Mouse (Mus musculus) thymus, postnatal 0 days (tissue): ENCODE measurements around the gene Wsb2. TPM values are rescaled to one million over a fixed set of nuclear protein-coding genes. Genes with fewer than 3 reads are reported as not detected.
"Not testable (repeated sequence)": the region's sequence is repeated elsewhere in the genome, so short reads cannot be mapped to it uniquely, and the experiment has no call there.

ENCODE experiments used
- DNase-seq: peaks from one replicate; pipeline ENCODE4 v3.0.0-alpha.2; 2015; ENCODE audit warnings: low spot score
- polyA plus RNA-seq: library from polyadenylated mRNA; unstranded; fragments of >200 nt; fragmentation: Nextera tagmentation; extraction: Ambion mirVana; gene quantifications from 2 replicates; pipeline ENCODE4 v1.2.1, GENCODE M21; 2015

Wsb2 gene
- polyA plus RNA-seq, 1 experiment from 2014 or later: 59.8 TPM

- no peak for DNase-seq
Measured at GRCm38 (mm10) chr5:117383198-117383597, 26.1 kb downstream of the Wsb2 start.

DNA sequence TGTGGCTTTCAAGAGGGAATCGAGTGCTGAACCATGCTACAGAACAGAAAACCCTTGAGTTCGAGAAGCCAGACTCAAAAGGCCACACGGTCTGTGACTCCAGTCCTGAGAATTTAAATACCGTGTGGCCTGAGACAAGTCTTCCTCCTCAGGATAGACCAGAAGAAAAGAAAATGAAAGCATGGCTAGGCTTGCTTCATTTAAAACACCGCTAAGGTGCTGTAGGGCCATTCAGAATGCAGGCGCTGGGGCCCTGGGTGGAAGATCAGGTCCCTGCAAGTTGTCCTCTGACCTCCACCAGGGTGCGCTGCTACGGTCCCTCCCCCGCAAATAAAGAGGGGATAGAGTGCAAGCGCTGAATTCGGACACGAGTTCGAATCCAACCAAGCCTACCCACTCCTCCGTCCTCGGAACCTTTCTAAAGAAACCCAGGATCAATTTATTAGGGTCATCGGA is 31.2 kb downstream of the Wsb2 start:
- peak; percentile 71 for DNase-seq

GRCm38 (mm10) chr5:117388877-117389276 is 31.8 kb downstream of the Wsb2 start, which contains the start of gene Rfc5:
Gene Rfc5 (minus strand): TSS chr5:117389047.
- peak; percentile 96 for DNase-seq

GRCm38 (mm10) chr5:117390895-117391294 is 33.8 kb downstream of the Wsb2 start:
- DNase-seq: no peak

DNA sequence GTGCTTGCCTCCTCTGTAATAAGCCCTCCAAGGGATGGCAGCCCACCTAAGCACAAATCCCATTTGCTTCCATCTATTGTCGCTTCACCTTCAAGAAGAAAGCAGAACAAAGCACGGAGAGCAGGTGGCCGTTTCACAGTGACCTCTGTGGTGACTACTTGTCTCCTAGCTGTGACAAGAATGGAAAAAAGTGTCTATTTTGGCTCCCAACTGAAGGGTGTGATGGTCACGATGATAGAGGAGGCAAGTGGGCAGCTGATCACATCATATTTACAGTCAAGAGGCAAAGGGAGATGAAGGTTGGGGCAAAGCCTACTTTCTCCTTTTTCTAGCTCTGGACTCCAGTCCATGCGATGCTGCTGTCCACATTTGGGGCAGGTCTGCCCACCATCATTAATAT is 38.7 kb downstream of the Wsb2 start:
- DNase-seq: no peak

DNA sequence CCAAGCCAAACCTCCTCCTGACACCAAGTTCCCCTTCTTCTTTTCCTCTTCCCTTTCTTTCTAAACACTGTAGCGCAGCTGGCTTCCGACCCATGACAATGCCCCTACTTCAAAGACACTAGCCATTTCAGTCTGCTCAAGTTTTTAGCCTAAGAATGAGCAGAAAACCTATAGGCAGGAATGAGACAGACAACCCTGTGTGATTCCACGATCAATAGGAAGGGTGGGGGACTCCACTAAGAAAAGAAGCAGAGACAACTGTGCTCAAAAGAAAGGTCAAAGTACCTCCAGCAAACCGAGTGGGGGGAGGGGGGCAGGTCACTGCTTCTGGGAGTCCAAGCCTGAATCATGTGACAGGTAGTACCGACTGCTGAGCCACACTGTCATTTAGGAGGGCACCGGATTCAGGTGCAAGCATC is 39.5 kb downstream of the Wsb2 start:
- DNase-seq: peak; percentile 11

- no peak for DNase-seq
Measured at GRCm38 (mm10) chr5:117397371-117397770, 40.3 kb downstream of the Wsb2 start.

- no peak for DNase-seq
Measured at GRCm38 (mm10) chr5:117398007-117398550, 41.0 kb downstream of the Wsb2 start.

DNA sequence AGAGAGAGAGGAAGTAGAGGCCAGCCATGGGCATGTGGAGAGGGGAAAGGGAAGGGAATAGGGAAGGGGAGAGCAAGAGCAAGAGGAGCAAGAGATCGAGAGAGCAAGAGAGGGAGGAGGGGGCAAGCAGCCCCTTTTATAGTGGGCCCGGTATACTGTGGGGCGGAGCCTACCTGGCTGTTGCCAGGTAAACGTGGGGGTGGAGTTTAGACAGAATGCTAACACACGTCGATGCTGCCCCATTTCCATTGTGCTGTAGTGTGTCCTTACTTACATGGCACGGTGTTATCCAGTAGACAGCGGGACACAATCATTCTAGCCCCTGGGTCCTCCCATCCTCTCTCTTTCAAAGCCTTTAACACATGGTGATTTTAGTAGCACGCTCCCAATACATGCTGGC is 42.2 kb downstream of the Wsb2 start:
- no peak for DNase-seq

- no peak for DNase-seq
Measured at GRCm38 (mm10) chr5:117403609-117404008, 46.5 kb downstream of the Wsb2 start.

GRCm38 (mm10) chr5:117404671-117405070 is 47.6 kb downstream of the Wsb2 start:
- DNase-seq: not testable (repeated sequence)

DNA sequence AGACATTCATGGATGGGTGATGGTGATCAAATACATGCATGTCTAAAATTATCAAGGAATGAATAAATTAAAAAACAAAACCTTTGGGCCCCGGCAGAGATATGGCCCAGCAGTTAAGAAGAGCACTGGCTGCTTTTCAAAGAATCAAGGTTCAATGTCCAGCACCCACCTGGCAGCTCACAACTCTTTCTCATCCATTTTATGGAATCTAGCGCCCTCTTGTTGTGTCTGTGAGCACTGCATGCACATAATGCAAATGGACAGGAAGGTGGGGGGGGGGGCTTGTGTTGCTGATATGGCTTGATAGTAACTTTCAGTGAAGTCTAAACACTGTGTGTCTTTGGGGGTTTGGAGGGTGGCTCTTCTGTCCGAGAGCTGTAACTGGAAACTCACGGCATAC is 51.1 kb downstream of the Wsb2 start:
- peak; percentile 63 for DNase-seq

GRCm38 (mm10) chr5:117409369-117409768 is 52.3 kb downstream of the Wsb2 start:
- no peak for DNase-seq

- peak; percentile 66 for DNase-seq
Measured at GRCm38 (mm10) chr5:117413507-117414501, 56.7 kb downstream of the Wsb2 start, which contains the start of gene Ksr2. Gene Ksr2 (plus strand): TSS chr5:117414000.

GRCm38 (mm10) chr5:117414611-117415010 is 57.5 kb downstream of the Wsb2 start:
- DNase-seq: no peak

- no peak for DNase-seq
Measured at GRCm38 (mm10) chr5:117415011-117415912, 58.2 kb downstream of the Wsb2 start.

- no peak for DNase-seq
Measured at GRCm38 (mm10) chr5:117417442-117417841, 60.3 kb downstream of the Wsb2 start.
